Mouse (Mus musculus) left cerebral cortex, adult 9 months (tissue): ENCODE results near the gene Efemp2.

ENCODE experiments used
- DNase-seq, 2 experiments: peaks; one replicate each; pipeline ENCODE4 v3.0.0; 2022; ENCODE audit warnings: low spot score in 2 of 2

The Efemp2 gene

DNA sequence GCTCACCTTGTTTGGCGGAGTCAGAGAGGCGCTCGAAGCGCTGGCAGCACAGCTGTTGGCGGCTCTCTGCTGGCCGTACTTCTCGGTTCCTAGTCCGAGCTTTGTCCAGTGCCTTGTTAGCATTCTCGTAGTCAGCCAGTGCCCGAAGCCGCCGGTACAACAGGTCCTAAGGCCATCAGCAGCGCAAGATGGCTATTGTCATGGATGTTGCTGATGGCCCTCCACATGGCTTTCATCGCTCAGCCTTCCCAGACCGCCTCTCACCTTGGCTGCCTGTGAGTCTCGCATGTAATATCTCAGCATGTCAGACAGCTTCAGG is 22.3 kb downstream of the Efemp2 start:
- peak in 1 of 2 experiments; percentile 1 for DNase-seq

DNA sequence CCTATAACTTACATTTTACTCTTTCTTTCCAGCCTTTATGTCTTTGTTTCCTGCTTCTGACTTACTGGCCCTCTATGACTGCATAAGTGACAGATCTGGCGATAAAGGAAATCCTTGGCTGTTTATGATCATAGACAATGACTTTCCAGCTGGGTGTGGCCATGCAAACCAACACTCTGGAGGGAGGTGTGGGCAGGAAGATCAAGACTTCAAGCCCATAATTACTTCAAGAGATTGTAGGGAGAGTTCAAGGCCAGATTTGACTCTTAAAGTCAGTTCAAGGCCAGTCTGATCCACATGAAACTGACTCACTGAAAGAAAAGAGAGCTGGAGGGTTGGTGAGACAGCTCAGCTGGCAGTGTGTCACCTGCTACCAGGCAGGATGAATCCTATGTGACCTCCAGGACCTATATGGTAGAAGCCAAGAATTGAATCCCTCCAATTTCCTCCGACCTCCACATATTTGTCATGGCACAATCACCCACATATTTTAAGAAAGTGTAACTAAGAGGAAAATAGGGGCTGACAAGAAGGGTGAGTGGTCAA is 26.6 kb downstream of the Efemp2 start:
- no peak for DNase-seq

DNA sequence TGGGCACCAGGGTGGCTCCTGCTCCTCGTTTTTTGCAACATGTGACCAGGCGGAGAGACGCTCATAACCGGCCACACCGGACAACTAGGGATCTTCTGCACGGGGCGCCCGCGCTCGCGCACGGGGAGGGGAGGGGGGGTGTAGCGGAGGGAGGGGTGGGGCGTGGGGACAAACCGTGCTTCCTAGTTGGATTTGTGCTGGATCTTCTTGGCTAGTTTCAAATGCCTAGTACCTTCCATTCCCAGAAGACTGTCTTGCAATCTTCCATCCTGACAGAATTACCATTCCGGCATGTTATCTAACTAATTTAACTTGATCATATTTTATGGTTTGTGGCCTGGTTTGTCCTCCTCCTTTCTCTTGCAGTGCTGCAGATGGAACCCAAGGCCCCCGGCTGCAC is 29.9 kb downstream of the Efemp2 start, which contains the start of gene 1700020D05Rik:
TSS of gene 1700020D05Rik (minus strand) at position 101 of the 400 bp plus-strand sequence.
- DNase-seq = no peak

DNA sequence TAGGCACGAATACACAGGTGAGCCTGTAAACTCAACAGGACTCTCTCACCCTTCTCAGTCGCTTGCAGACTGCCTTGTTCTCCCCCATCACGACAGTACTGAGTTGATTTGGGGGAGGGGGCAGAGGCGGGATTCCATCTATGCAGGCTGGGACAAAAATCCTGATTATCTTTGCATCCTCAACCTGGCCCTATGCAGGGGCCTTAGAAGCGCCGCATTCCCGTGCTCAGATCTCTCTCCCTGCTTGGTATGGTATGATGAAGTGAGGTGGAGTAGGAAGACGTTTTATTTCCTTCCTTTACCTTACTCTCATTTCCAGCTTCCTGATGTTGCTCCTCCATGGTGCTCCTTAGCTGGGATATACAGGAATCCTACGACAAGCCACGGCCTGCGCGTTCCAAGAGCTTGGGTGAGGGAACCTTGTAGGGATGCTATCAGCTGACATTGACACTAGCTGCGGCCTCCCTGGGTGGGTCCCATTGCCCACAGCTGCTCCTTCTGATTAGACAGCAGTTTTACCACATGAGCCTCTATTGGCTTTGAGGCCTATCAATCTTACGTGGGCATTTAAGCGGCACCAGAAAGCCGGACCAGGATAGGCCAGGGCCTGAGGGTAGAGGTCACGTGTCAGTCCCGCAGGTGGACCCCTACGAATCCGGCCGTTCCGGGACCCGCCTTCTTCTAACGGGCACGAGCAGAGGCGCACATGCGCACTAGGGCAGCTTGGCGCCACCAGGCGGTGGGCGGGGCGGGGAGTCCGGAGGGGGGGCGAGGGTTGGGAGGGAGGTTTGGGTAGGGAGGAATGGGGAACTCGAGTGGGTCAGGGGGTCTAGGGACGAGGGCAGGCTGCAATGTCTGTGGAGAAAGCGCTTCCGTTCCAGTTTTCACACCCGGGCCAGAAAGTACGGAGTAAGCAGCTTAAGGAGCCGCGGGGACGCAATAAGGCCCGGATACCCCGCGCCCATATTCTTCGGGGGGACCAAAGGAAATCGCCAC is 36.6 kb downstream of the Efemp2 start, which contains the start of gene Snx32:
TSS of gene Snx32 (minus strand) at position 508 of the 996 bp plus-strand sequence.
- DNase-seq = peak; percentile 99

DNA sequence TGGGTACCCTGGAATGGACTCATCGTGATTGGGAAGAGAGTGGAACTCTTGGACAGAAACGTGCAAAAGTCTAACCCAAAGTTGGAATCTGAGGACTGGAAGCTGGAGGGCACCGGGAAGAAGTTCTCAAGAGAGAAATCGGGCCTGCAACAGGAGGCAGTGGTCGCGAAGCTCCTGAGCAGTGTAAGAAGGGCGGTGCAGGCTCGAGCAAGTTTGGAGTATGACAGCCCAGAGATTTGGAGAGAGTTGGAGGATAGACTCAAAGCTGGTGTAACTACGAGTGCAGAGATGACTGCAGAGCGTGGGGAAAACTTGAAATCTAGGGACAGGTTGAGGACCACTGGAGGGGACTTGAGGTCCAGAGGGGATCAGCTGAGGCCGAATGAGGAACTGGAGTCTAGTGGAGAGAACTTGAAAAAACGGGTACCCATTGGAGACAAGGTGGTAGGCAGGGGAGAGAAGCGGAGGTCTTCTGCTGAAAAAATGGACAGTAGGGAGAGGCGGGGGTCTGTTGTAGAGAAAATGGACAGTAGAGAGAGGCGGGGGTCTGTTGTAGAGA is 37.4 kb downstream of the Efemp2 start:
- DNase-seq = no peak

DNA sequence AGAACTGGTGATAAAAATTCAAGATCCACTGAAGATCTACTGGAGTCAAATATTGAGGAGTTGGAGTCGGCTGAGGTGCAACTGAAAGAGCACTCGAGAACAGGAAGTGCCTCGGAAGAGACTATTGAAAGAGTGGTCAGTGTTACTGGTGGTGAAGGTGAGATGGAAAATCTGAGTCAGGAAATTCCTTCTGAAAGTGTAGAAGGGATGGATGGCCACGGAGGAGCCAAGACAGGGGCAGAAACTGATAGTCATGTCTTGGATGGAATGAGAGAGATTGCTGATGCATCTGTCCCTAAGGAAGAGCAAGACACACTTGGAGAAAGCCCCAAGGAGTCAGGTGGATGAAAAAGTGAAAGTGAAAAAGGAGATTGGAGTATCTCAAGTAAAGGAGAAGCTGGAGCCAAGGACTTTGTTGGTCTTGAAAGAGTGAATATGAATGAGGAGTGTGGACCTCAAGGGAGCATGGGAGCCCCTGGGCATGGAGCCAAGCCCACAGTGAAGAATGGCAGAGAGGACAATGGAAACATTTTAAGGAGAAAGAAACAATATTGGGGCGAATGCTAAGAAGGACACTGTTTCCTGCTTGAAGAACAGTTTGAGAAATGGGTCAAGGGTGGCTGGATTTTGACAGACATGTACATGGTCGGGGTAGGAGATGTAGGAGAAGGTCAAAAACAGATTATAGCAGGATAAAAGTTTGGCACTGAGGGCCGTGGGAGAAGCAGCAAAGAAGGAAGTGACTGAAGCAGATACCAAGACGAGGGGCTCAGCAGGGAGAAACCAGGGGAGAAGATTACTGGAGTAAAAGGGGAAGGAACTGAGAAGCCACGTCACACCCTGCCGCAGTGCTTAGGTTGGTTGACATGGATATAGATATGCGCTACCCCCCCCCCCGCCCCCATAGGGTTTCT is 38.6 kb downstream of the Efemp2 start:
- no peak for DNase-seq

DNA sequence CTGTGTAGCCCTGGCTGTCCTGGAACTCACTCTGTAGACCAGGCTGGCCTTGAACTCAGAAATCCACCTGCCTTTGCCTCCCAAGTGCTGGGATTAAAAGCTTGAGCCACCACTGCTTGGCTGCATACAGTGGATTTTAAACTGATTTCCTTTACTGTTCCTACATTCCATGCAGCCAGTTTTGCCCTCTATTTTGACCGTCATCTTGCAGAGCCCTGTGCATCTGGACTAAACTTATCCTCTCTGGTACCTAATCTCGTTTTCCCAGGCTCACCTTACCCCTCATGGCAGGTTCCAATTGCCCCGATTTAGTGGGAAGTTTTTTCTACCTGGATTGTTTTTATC is 39.2 kb downstream of the Efemp2 start:
- DNase-seq = no peak

DNA sequence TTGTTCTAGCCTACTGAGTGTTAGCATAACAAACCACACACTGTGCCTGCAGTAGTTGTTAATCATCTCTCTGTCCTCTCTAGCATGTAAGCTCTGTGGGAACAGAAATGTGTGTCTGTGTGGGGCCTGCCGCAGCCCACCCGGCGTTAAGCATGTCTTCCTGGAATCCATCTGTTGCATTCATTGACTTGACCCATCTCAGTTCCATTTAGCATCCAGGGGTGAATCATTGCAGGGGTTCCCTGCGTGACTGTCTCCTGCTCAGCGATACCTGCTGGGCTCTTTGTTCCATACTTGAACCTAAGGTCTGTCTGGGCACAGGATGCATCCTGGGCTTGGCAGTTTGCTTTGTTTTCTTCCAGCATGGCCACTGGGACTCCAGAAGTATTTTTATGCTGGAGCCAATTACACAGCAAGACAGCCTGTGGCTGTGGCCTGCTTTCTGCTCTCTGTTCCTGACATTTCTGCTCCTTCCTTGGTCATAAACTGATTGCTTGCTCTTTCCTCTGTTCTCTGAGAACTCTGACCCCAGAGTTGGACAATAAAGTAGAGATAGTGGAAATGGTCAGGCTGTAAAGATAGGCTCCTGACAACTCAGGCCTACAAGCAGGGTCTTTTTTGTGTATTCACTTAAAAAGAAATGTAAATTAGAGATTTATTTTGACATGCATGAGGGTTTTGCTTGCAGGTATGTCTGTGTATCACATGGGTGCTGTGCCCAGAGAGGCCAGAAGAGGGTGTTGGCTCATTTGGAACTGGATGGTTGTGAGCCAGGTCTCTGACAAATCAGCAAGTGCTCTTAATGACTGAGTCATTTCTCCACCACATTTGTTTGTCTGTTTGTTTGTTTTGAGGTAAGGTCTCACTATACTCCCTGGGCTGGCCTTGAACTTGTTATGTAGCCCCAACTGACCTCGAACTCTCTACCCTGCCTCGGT is 42.4 kb downstream of the Efemp2 start:
- no peak for DNase-seq

DNA sequence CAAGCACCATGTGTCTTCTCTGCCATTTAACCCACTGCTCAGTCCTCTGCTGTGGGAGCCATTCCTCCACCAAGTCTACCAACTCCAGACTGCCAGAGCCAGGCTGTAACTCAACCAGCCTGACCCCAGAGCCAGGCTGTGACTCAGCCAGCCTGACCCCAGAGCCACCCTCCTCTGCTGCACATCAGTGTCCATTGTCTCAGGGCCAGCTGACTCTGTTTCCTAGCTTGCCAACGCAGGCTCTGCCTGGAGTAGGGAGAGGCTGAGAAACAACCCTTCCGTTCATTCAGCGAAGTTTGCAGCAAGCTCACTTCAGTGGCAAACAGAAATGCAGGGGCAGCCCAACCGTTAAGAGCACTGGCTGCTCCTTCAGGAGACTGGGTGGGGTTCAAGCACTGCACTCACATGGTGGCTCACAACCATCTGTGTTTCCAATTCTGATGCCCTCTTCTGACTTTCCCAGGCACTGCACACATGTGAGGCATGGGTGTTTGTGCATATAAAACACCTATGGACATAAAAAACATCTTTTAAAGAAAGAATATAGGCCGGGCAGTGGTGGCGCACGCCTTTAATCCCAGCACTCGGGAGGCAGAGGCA is 43.3 kb downstream of the Efemp2 start:
- peak in 1 of 2 experiments; percentile 38 for DNase-seq

DNA sequence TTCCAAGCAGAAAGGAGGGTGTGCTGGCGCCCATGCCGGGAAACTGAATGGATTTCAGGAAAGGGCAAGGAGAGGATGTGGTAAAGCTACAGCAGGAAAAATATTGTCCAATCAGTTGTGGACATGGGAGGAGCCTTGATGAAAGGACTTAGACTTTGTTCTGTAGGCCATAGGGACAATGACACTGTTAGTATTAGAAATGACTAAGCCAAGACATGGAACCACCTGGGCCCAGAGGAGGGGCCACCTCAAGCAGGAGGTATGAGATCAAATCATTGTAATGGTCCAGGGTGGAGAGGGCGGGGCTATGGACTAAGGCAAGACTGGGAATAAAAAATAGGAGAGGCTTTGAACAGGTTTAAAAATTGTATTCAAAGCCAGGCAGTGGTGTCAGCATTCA is 45.0 kb downstream of the Efemp2 start:
- DNase-seq = no peak

DNA sequence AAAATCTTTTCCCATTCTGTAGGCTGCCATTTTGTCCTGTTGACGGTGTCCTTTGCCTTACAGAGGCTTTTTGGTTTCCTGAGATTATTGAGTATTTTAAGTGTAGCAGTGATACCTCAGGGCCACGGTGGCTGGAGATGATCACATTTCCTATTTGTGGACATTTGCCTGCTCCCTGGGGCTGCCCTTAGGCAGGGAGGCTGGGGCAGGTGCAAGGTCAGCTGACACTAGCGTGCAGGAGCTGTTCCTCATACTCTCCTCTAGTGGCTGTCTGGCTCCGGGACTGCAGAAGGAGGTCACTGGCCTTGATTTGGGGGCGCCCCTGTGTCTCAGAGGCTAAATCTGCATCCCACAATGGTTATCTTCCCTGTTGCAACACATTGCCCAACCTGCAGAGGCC is 51.5 kb downstream of the Efemp2 start:
- DNase-seq = no peak

DNA sequence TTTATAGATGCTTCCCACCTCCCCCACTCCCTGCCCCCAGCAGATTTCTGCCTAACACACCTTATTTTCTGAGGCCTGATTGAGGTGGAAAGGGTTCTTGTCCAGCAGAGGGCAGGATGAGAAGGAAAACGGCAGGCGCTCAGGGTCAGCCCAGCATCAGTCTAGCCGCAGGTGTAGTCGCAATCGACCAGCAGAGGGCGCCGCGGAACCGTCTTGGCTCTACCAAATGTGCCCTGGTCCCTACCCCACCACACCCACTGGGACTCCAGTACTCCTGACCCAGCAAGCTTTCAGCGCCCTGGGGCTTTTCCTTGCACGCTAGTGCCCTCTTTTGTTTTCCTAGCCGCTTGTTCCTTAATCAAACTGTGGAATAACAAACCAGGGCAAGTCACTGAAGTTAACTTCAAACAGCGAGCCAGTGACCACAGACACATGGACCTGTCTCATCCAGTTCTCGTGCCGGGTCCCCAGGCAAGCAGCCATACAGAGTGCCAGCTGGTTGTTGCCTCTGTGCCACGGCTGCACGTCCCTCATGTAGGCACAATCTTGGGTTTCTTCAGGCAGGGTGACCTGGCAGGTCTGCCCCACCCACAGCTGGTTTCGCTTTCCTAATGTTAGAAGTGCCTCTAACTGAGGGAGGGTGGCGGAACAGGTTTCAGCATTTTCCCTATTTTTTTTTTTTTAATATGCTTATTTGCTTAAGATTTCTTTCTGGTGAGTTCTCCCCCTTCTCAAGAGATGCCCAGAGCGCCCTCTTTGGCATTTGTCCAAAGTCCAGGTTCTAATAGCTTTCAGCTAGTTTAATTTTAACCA is 55.8 kb downstream of the Efemp2 start:
- peak; percentile 40 to 94 for DNase-seq

DNA sequence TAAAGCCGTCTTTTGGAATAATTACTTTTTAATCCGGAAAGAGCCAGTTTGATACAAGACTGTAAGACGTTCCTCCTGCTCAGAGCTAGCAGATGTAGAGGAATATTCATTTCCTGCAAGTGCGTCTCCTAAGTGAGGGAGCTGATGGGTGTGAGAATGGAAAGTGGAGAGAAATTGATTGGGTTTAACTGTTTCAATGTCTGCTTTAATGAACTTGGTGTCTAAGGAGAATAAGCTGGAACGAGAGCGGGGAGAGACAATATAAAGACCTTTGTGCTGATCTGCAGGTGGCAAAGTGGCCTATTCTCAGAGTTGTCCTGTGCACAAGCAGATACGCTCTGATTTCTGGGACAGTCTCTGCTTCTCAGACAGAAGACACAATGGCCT is 56.4 kb downstream of the Efemp2 start:
- no peak for DNase-seq
